Mouse (Mus musculus) right cerebral cortex, postnatal 4 days (tissue): ENCODE measurements around the gene Bbs10.

Experiments
- DNase-seq: peaks from one replicate; pipeline ENCODE4 v3.0.0-alpha.2; 2022

Gene Bbs10

DNA sequence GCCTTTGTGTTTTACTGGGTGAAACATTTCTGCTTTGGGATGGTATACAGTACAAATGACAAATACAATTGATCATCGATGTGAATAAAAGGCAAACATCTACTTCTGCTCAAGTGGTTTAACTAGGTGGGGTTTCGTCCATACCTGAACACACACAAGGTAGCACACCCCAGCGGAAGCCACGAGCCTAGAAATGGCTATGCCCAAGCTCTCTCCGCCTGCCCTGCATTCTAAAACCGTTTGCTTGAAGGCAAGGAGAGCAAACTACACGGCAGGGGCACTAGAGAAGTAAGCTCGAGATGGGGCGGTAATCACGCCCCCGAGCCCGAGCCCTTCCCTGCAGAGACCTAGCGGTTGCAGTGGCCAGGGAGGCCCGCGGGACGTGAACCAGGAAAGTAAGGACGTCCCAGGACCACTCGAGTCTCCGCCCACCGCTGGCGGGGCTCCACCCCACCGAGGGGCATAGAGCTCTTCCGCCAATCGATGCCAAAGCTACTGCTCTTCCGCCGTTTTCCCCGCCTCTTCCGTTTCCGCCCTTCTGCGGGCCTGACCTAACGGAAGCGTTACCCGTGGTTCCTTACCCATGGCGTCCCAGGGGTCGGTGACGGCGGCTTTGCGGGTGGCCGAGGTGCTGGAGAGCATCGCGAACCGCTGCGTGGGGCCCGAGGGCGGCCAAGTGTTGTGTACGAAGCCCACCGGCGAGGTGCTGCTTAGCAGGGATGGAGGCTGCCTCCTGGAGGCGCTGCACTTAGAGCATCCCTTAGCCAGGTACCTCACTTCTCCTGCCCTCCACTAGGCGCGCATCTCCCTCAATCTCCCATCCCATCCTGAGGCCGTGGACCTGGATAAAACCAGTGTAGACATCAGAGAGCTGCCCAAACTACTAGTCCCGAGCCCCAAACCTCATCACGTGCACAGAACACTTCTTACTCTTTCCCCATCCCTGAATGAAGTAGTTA lies at the start of gene Bbs10:
TSS of gene Bbs10 (plus strand) at position 540 of the 959 bp plus-strand sequence.
- peak; percentile 97 for DNase-seq

DNA sequence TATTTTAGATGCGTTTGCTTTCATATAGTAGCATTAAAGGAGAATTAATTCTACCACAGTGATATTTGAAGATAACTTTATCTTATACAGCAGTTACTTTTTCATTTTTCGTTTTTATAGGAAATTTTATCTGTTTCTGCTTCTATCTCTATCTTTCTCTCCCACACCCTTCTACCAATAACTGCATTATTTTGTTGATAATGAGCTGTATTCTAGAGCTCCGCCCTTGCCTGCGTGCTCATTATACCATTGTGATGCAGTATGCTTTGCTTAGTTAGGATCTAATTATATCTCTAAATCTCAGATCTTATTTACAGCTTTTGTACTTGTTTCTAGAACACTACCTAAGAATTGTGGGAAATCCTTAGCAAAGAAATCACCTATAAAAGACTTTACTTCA lies 48.3 kb upstream of the Bbs10 start:
- DNase-seq: no peak

DNA sequence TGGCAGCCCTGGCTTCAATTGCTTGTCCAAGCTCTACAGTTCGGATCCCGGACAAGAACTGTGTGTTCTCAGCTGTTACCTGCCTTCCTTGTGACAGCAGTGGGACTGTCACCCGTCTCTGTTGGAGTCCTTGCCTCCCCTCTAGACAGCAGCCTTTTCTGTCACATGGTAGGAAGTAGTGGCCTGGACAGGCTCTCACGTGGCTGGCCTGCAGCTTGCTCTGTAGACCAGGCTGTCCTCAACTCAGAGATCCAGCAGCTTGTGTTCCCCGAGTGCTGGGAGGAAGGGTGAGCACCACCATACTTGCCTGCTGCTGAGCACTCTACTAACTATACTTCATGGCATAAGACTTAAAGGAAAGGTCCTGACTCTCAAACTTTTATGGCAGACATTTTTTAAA lies 46.8 kb upstream of the Bbs10 start:
- no peak for DNase-seq

DNA sequence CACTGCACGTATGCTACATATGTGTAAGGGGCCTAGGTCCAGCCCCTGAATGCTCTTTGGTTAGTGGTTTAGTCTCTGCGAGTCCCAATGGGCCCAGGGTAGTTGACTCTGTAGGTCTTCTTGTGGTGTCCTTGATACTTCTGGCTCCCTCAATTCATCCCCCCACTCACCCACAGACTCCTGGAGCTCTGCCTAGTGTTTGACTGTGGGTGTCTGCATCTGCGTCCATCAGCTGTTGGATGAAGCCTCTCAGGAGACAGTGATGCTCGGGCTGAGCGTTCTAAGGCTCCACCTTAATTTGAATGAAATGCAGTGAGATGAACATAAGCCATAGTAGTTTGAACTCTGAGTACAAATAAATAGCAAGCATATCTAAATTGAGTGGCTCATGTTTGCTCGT lies 43.3 kb upstream of the Bbs10 start:
- no peak for DNase-seq

DNA sequence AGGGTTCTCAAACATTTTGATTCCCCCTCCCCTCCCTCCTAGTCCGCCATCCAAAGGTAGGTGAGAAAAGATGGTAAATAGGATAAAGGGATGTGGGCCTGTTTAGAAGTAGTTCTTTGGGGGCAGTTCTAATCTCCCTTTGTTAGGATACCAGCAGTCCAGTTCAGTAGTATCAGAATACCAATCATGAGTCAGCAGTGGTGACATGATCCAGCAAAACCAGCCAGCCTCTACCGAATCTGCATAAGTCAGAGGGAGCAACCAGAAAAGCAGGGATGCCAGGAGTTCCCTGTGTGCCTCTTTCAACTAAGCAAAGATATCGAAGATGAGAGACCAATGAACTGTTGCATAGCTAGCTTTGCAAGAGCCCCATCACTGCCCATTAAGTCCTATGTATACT lies 42.3 kb upstream of the Bbs10 start:
- no peak for DNase-seq

DNA sequence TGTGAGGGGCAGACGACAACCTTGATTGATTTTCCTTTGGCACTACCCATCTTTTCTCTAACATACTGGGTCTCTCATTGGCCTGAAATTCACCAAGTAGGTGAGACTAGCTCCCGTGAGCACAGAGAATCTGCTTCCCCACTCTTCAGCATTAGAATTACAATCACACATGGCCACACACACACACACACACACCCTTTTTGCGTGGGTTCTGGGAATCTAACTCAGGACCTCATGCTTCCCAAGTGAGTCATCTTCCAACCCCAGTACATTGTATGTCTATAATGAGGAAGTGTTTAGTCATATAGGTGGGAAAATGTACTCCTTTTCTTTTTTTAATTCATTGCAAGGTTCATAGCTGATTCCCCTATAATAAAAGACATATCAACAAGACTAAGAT lies 41.1 kb upstream of the Bbs10 start:
- DNase-seq: no peak

DNA sequence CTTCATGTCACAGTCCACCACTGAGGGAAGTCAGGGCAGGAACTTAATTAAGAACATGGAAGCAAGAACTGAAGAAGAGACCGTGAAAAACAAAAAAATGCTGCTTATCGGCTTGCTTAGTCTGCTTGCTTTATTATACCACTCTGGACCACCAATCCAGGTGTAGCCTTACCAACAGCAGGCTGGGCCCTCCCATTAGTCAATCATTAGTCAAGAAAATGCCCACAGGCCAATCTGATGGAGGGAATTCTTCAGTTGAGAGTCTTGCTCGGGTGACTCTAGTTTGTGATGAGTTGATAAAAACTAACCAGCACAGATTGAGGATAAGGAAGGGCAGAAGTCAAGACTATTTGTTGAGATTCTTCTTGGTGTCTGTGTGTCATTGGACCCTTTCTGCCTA lies 40.2 kb upstream of the Bbs10 start:
- DNase-seq: no peak

DNA sequence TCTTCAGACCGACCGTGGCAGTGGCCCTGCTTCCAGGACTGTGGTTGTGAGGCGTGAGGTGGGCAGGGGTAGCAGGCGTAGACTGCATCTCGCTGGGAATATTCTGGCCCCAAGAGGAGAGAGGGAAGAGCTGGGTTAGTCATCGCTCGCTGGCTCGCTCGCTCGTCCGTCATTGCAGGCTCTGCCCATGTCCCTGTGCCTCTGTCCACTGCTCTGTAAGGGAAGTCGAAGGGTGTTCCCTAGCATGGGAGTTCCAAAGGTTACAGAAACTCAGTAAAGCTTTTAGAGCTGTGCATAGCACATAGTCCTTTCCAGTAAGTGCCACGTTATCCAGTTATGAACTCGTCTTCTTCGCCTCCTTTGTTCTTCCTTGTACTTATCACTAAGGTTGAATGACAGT lies 26.8 kb upstream of the Bbs10 start:
- no peak for DNase-seq

DNA sequence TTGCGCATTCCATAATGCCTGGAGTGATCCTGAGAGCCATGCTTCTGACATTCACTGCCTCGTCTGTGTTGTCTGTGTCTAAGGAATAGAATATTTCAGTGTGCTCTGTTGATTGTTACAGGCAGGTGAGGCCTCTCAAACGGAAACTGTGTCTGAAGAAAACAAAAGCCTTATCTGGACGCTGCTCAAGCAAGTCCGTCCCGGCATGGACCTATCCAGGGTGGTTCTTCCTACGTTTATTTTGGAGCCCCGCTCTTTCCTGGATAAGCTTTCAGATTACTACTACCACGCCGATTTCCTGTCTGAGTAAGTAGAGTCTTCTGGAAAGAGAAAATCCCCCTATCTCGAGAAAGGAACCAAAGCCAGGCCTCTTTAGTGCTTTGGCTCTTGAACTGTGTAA lies 25.6 kb upstream of the Bbs10 start:
- DNase-seq: no peak

DNA sequence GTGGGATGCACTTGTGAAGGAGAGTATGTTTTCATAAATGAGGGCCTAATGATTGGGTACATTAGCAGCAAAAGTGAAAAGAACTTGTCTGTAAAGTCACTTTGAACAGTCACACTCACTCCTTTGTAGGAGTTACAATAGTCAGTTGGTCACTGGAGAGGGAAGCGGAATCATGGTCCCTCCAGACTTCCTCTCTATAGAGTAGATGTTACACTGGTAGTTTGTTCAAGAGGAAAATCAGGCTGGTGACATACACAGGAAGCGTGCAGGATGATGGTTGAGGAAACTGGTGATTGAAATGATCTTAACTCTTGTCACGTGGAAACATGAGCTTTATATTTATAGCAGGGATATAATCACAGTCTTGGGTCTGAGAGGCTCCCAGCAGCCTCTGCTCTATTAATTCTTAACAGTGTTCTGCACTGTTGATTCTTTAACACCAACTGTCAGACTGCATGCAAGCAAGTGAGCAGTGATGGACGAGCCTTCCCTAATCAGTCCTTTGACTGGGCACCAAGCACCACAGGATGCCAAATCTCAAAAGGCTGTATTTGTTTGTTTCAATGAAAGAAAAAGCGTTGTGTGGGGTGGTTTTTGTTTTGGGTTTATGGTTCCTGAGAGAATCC lies 24.9 kb upstream of the Bbs10 start:
- DNase-seq: no peak

DNA sequence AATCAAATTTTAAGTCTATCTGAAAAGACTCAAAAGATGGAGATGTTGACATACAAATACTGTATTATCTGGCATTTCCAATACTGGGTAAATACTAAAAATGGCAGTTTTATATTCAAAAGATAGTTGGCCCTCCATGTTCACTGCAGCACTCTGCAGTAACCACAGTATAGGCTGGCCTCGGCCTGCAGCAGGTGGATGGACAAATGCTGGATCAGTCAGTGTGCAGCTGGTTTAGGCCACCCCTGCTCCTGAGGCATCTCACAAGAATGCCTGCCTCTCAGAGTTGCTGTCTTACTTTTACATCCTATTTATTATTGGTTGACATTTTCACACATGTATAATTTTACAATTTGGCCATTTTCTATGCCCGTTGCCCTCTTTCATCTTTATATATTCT lies 22.7 kb upstream of the Bbs10 start:
- no peak for DNase-seq

DNA sequence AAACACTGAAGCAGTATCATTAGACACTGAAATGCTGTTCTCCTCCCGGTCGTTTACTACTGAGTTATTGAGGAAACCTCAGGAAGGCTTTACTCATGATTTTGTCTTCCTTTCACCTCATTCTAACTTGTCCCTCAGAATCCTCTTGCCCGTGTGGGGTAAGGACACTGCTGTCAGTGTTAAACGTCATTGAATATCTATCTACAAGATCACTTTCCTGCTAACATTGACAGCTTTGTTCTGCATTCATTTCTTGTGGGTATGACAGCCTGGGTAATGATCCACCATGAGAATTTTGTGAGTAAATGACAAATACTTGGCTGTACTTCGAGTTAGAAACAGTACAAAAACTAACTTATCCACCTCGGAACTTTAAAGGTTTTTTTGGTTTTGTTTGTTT lies 848 bp upstream of the Bbs10 start:
- DNase-seq: no peak

DNA sequence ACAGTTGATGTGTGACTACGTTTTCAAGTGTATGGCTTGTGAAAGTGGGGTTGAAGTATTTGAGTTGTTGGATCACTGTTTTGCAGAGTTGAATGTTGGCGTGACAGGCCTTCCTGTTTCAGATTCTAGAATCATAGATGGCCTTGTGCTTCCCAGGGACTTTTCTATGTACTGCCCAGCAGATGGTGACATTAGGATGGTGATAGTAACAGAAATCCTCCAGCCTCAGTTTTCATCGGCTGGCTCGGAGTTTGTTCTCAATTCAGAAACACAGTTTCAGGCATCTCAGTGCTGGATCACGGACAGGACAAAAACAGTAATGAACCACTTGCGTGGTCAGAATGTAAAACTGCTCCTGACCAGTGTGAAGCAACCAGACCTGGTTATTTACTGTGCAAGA lies 1.1 kb downstream of the Bbs10 start:
- DNase-seq: no peak

DNA sequence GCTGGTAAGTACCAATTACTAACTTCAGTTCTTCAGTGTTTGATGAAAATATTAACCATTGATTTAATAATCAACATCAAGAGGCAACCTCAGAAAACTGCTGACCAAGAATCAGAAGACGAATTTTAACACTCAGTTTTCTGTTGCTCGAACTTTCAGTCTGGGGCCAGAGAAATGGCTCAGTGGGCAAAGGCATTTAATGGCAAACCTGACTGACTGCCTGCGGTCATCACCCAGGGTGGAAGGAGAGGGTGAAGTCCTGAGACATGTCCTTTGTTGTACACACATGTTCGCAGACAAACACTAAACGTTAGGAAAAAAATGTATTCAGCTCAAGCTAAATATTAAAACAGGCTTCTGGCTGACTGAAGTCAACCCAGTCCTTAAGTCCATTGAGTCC lies 2.6 kb downstream of the Bbs10 start:
- no peak for DNase-seq

DNA sequence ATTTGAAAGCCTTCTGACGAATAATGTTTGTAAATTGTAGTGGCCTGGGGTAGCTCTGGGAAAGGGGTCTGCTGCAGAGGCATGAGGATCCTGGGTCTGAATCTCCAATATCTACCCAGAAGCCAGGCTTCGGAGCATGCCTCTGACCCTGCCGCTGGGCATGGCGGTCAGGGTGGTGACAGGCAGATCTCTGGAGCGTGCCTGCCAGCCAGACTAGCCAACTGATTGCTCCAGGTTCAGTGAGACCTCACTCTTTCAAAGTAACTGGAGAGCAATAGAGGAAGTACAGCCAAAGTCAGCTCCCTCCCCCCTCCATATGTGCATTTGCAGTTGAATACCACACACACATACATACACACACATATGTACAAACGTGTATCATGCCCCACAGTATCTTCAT lies 4.0 kb downstream of the Bbs10 start:
- no peak for DNase-seq

DNA sequence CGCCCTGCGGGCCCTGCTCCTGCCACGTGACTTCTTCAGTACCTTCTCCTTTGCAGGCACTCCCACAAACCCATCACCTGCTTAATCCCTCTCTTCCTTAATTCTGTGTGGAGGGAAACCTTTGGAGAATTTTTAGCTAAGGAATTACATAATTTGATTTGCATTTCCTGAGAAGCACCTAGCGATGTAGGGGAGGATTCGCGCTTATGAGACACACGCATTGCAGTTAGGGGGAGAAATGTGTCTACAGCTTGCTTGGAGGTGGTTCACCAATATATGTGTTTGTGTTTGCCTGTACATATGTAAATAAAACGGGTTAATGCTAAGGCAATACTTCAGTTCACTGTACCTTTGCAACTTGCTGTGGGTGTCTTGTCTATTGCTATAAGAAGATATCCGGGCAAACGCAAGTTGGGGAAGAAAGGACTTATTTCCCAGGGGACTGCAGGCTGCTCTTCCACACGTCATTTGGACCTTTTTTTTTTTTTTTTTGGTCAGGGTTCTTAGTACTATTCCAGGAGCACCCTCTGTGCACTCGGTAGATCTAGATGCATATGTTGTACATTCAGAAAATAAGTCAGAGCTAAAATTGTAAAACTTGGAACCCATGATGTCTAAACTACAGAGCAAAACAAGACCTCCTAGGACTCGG lies 10.5 kb downstream of the Bbs10 start:
- DNase-seq: no peak

DNA sequence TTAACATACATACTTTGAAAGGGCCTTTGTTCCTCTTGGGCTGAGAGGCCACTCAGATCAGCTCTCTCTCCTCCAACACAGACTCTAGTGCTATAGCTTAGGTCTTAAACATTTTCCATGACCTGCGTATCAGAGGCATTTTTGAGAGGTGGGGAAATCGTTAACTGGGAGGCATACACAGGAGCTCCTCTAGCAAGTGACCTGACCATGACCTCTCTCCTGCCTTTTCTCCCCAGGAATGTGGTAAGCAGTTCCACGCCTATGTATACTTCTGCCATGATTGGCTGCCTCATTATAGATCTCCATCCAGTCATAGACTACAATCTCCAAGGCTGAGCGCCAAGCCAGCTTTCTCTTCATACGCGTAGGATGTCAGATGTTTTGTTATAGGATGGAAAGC lies 14.8 kb downstream of the Bbs10 start:
- DNase-seq: no peak

DNA sequence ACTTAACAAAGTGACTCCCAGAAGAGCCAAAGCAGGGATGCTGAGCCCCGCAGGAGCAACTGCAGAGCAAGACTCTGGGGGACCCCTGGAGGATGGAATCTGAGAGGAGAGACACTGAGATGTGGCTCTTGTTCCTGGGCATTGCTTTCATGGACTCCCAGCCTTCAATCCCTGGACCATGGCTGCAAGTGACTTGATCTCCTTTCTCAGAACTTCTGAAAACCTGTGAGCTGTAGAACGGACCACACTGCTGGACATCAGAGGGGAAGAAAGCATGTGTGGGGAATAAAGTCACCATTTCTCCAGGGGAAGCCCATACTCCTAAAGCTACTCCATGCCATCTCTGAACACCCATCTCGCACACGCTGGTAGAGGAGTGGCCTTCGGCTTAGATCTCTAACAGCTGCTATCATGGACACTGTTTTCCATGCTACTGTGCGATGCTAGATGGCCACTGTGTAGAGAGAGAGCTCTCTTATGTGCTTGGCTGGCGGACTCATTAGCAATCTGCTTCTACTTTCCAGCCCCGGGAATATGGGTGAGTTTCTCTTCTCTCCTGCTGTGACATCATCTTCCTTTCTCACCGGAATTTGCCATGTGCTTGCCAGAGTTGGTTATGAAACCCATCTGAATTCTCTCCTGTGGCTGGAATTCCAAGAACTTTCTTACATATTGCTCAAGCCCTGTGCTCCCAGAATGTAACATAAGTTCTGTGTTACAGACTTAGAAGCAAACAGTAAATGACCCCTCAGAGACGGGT lies 16.3 kb downstream of the Bbs10 start:
- DNase-seq: no peak

DNA sequence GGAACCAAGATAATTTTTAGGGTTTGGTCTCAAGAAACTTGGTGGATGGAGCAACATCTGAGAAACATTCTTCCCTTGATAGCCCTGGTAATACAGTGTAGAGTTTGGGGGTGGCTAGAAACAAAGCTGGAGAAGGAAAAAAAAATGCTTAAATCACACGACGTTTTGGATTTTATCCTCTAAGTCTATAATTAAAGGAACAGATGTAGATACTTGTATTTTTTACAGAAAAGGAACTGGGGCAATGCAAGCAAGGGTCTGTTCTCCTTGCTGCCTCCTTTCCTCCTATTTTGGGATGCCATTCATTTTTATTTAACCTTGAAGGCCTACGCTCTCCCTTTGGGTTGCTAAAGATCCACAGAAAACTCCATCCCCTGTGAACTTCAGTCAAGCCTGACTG lies 17.5 kb downstream of the Bbs10 start:
- DNase-seq: no peak

DNA sequence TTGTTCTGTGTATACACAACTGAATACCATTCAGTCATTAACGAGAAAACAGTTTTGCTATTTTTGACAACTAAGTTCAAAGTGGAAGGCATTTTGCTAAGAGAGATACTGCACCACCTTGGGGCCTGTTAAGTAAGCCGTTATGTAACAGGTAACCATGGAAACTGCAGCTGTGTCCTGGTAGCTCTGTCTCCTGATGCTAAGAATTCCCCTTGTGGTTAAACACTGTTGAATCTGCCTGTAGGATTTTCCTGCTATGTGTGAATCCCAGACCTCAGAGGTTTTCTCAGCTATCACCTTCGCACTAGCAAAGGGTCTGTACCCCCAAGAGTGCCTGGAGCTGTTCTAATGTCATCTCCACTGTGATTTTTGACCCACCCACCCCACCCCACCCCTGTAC lies 19.5 kb downstream of the Bbs10 start:
- DNase-seq: no peak

DNA sequence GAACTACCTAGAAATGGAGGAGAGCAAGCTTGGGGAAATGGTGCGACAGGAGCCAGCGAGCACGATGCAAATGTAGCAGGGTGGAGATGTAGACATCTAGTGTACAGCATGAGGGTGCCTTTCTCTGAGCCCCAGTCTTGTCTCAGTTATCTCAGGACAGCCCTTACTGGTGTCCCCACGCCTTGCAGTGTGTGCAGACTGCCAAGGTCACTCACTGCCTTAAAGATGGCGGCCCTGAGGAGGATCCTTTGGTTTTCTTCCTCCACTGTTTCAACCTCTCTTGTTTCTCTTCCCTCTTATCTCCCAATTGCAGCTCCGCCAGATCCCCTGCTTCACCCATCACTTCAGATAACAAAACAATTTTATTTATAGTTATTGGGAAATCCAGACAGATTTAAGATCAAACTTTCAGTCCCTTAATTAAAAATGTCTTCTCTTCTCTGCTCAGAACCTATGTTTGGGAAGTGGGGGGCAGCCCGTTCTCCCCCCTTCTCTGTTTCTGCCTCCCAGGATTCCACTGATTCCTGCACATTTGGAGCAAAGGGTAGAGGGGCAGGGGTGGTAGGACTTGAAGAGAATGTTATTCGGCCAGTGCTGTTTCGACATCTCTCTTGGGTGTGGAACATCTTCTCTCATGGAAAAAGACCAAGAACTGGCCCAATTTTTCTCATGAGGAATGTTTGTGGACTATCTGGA lies 20.5 kb downstream of the Bbs10 start:
- no peak for DNase-seq

DNA sequence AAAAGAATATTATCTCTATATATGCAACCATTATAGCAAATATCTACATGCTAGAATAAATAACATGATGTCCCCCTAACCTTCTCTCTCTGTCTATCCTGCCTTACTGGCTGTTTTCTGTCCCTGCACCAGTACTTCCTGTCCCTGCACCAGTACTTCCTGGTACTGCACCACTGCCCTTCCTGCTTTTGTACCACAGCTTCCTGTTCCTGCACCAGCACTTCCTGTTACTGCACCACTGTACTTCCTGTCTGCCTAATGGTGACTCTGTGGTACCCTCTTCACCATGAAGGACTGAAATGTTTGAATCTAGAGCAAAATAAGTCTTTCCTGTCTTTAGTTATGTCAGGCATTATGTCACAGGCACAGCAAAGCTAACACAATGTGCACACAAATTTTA lies 22.1 kb downstream of the Bbs10 start:
- DNase-seq: no peak

DNA sequence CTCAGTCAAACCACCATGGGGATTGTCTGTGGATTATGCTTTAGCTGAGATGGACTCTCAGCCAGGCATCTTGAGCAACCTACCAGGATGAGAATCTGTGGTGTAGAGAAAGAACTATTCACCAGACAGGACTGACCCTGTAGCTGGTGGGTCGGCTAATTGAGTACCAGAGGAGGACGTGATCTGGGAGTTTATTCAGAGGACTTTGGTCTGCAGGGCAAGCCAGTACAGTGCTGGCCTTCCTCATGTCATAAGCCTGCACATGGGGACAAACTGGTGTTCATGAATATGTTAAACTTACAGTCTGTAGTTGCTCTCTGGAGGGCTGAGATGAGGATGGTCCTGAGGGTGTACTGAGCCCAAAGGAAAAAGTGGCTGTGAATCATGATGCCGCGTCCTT lies 29.5 kb downstream of the Bbs10 start:
- DNase-seq: no peak
